Mouse (Mus musculus): ENCODE results near the gene Jak2. TPM values are rescaled to one million over a fixed set of nuclear protein-coding genes. Genes with fewer than 3 reads are reported as not detected.

The Jak2 gene
- polyA plus RNA-seq, 1 experiment: 0.67 TPM

DNA sequence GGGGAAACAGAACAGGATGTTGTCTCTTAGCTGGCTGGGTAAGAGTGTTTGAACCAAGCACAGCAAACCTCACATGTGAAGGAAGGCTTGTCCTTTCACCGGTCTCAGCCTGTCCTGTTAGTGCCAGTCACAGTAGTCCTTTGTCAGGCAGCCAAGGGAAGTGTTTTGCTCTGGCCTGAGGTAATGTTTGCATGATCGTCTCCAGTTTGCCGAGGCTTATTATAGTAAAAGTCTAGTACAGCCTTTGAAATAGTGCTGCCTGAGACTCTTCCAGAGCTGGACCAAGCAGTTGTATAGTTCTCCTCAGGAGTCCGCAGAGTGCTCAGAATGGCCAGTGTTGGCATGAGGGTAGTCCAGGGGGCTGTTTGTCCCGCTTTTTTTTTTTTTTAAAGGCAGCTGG is 13.9 kb downstream of the Jak2 start:
- Histone ChIP-seq H3K27me3 (ENCODE audit: control insufficient read depth) (no peaks in the 10 kb centered on the region), H3K36me3 (ENCODE audit: control insufficient read depth) (peaks cover 78% of the 10 kb centered on the region), H3K4me1 (ENCODE audit: control insufficient read depth) (peaks cover 27% of the 10 kb centered on the region), H3K9me3 (ENCODE audit: control insufficient read depth, low read length) (no peaks in the 10 kb centered on the region), H3K4me3 (replicated peaks) (no peak overlapping the region)
- TF ChIP-seq TAL1 (IDR thresholded peaks at IDR 0.05; ENCODE audit: low read length) (no peak), GATA1 (IDR thresholded peaks at IDR 0.05; ENCODE audit: low read length) (no peak)

DNA sequence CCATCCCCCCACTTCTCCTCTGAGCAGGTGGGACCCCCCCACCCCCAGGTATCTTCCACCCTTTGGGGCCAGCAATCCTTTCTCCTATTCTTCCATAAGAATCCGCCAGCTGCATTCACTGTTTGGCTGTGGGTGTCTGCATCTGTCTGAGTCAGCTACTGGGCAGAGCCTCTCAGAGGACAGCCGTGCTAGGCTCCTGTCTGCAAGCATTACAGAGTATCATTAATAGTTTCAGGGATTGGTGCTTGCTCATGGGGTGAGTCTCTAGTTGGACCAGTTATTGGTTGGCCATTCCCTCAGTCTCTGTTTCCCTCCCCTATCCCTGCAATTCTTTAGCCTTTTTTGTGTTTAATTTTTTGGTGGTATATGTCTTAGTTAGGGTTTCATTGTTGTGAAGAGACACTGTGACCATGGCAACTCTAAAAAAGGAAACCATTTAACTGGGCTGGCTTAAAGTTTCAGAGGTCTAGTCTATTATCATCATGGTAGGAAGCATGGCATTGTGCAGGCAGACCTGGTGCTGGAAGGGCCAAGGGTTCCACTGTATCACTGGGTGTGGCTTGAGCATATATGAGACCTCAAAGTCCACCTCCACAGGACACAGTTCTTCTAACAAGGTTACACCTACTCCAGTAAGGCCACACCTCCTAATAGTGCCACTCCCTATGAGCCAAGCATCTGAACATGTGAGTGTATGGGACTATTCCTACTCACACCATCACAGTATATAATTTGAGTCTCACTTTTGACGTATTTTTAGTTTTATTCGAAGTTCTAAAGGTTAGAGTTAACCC is 15.6 kb downstream of the Jak2 start:
- H3K27me3 ChIP-seq (ENCODE audit: control insufficient read depth): no peaks in the 10 kb centered on the region
- TF ChIP-seq GATA1 (IDR thresholded peaks at IDR 0.05; ENCODE audit: low read length) (no peak), TAL1 (IDR thresholded peaks at IDR 0.05; ENCODE audit: low read length) (no peak)
- H3K36me3 ChIP-seq (ENCODE audit: control insufficient read depth): peaks cover 75% of the 10 kb centered on the region
- no peaks in the 10 kb centered on the region for H3K9me3 ChIP-seq (ENCODE audit: control insufficient read depth, low read length)
- no peak overlapping the region for H3K4me3 ChIP-seq (replicated peaks)
- H3K4me1 ChIP-seq (ENCODE audit: control insufficient read depth): peaks cover 36% of the 10 kb centered on the region

DNA sequence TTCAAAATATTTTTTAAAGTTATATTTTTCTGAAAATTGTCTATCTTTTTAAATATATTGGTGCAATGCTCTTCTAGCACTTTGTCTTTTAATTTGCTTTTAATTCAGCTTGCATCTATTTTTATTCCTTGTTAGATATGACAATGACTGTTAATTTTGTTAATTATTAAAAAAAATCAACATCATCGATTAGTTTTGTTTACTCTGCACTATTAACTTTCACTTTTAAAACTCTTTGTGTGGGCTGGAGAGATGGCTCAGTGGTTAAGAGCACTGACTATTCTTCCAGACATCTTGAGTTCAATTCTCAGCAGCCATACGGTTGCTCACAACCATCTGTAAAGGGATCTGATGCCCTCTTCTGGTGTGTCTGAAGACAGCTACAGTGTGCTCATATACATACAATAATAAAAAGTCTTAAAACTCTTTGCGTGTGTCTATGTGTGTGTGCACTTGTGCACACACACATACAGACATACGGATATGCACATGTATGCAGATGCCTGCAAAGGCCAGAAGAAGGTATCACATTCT is 17.2 kb downstream of the Jak2 start:
- no peak overlapping the region for H3K4me3 ChIP-seq (replicated peaks)
- no peaks in the 10 kb centered on the region for H3K9me3 ChIP-seq (ENCODE audit: control insufficient read depth, low read length)
- no peaks in the 10 kb centered on the region for H3K27me3 ChIP-seq (ENCODE audit: control insufficient read depth)
- peaks cover 36% of the 10 kb centered on the region for H3K4me1 ChIP-seq (ENCODE audit: control insufficient read depth)
- H3K36me3 ChIP-seq (ENCODE audit: control insufficient read depth): peaks cover 73% of the 10 kb centered on the region
- TF ChIP-seq GATA1 (IDR thresholded peaks at IDR 0.05; ENCODE audit: low read length): no peak
- TF ChIP-seq TAL1 (IDR thresholded peaks at IDR 0.05; ENCODE audit: low read length): no peak

DNA sequence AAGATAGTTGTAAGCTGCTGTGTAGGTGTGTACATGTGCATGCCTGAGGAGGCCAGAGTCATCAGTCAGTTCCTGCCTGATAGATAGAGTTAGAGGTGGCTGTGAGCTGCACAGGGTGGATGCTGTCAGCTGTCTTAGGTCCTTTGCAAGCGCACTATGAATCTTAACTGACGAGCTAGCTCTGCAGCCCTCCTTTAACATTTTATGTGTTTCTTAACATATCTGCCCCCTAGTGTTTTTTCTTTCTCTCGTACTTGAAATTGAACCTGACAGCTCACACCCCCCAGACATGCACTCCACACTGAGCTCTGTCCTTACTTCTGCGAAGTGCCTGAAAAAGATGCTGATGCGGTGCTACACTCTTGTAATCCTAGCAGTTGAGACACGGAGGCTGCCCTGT is 18.6 kb downstream of the Jak2 start:
- H3K36me3 ChIP-seq (ENCODE audit: control insufficient read depth): peaks cover 73% of the 10 kb centered on the region
- H3K9me3 ChIP-seq (ENCODE audit: control insufficient read depth, low read length): no peaks in the 10 kb centered on the region
- no peak overlapping the region for H3K4me3 ChIP-seq (replicated peaks)
- TF ChIP-seq TAL1 (IDR thresholded peaks at IDR 0.05; ENCODE audit: low read length) (no peak), GATA1 (IDR thresholded peaks at IDR 0.05; ENCODE audit: low read length) (no peak)
- no peaks in the 10 kb centered on the region for H3K27me3 ChIP-seq (ENCODE audit: control insufficient read depth)
- H3K4me1 ChIP-seq (ENCODE audit: control insufficient read depth): peaks cover 35% of the 10 kb centered on the region

DNA sequence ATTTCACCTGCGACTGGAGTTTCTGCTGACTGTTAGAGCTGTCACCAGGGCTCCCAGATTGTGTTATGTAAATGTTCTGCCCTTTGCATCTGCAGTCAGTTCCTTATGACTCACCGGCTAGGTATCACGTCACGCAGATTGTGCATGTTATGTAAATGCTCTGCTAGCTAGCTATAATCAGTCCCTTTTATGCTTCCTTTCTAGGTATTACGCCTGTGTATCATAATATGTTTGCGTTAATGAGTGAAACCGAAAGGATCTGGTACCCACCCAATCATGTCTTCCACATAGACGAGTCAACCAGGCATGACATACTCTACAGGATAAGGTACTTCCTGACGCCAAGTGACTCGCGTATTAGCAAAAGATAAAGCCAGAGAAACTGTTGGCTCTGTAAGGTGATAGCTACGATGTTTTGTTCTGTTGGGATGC is 19.5 kb downstream of the Jak2 start:
- Histone ChIP-seq H3K9me3 (ENCODE audit: control insufficient read depth, low read length) (no peaks in the 10 kb centered on the region), H3K4me1 (ENCODE audit: control insufficient read depth) (peaks cover 30% of the 10 kb centered on the region), H3K27me3 (ENCODE audit: control insufficient read depth) (no peaks in the 10 kb centered on the region), H3K36me3 (ENCODE audit: control insufficient read depth) (peaks cover 74% of the 10 kb centered on the region), H3K4me3 (replicated peaks) (no peak overlapping the region)
- no peak for TF ChIP-seq GATA1 (IDR thresholded peaks at IDR 0.05; ENCODE audit: low read length)
- no peak for TF ChIP-seq TAL1 (IDR thresholded peaks at IDR 0.05; ENCODE audit: low read length)

DNA sequence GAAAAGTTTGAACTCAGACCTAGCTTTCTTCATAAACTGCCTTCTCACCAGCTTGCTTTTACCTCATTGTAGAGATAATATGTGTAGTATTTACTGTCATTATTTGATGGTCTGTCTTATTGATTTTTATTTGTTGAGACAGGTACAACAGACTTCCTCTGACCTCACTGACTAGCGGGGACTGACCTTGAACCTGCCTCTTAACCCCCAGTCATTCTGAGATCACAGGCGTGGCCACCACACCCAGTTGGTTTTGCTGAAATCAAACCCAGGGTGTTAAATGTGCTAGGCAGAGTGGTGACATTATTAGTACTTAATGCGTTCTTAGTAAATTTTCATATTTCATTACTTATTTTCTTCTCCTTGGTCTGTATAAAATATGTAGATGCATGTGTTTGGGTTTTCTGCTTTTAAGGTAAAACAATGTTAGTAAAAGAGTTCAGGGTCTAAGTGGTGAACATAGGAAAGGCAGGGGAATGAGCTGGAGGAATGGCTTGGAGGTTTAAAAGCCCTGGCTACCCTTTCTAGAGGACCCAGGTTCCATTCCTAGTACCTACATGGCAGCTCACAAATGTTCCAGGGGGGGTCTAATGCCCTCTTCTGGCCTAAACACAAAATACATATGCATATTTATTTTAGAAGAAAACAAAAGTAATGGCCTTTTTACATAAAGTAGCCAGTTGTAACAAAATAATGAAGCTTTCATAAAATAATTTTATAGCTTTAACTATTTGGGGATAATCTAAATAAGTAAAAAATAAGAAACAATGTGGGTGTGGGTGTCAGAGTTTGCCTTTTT is 20.6 kb downstream of the Jak2 start:
- H3K27me3 ChIP-seq (ENCODE audit: control insufficient read depth): no peaks in the 10 kb centered on the region
- H3K36me3 ChIP-seq (ENCODE audit: control insufficient read depth): peaks cover 81% of the 10 kb centered on the region
- peaks cover 27% of the 10 kb centered on the region for H3K4me1 ChIP-seq (ENCODE audit: control insufficient read depth)
- no peak overlapping the region for H3K4me3 ChIP-seq (replicated peaks)
- H3K9me3 ChIP-seq (ENCODE audit: control insufficient read depth, low read length): no peaks in the 10 kb centered on the region
- TF ChIP-seq GATA1 (IDR thresholded peaks at IDR 0.05; ENCODE audit: low read length) (no peak), TAL1 (IDR thresholded peaks at IDR 0.05; ENCODE audit: low read length) (no peak)

DNA sequence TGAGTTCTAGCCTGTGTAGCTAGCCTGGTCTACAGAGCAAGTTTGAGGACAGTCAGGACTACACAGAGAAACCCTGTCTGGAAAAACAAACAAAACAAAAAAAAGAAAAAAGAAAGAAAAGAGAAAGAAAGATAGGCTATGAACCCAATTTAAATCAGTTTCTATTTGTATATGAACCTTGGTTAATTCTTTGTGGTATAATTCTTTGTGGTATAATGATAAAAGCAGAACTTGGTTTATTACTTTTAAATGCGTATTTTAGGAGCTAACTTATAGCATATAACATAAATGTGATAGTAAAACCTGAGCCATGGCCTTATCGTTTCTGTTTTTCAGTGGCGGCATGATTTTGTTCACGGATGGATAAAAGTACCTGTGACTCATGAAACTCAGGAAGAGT is 24.8 kb downstream of the Jak2 start:
- H3K4me1 ChIP-seq (ENCODE audit: control insufficient read depth): peaks cover 4% of the 10 kb centered on the region
- TF ChIP-seq GATA1 (IDR thresholded peaks at IDR 0.05; ENCODE audit: low read length): no peak
- no peak for TF ChIP-seq TAL1 (IDR thresholded peaks at IDR 0.05; ENCODE audit: low read length)
- no peak overlapping the region for H3K4me3 ChIP-seq (replicated peaks)
- no peaks in the 10 kb centered on the region for H3K27me3 ChIP-seq (ENCODE audit: control insufficient read depth)
- peaks cover 94% of the 10 kb centered on the region for H3K36me3 ChIP-seq (ENCODE audit: control insufficient read depth)
- H3K9me3 ChIP-seq (ENCODE audit: control insufficient read depth, low read length): no peaks in the 10 kb centered on the region

DNA sequence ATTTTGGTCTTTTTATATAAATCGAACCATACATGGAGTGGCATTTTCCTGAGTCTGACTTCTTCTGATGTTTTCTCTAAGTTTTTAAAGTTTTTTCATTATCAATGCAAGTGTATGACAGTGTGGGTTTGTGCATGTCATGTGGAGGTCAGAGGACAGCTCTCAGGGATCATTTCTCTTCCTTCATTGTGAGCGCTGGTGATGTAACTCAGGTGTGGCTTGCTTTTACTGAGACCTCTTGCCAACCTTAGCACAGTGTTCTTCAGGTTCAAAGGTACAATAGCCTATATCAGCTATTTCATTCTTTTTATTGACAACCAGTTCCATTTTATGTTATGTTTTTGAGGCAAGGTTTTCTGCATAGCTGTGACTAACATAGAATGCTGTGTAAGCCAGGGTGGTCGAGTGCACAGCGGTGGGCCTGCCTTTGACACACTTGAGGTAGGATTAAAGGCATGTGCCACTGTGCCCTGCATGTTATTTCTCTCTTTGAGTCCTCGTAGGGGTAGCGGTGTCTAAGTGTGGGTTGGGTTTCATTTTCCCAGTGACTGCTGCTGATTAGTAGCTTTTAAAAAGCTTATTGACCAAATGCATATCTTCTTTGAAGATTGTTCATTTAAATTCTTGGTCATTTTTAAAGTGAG is 27.4 kb downstream of the Jak2 start:
- Histone ChIP-seq H3K9me3 (ENCODE audit: control insufficient read depth, low read length) (no peaks in the 10 kb centered on the region), H3K4me1 (ENCODE audit: control insufficient read depth) (no peaks in the 10 kb centered on the region), H3K4me3 (replicated peaks) (no peak overlapping the region), H3K36me3 (ENCODE audit: control insufficient read depth) (peaks cover 93% of the 10 kb centered on the region), H3K27me3 (ENCODE audit: control insufficient read depth) (no peaks in the 10 kb centered on the region)
- TF ChIP-seq TAL1 (IDR thresholded peaks at IDR 0.05; ENCODE audit: low read length): no peak
- no peak for TF ChIP-seq GATA1 (IDR thresholded peaks at IDR 0.05; ENCODE audit: low read length)

DNA sequence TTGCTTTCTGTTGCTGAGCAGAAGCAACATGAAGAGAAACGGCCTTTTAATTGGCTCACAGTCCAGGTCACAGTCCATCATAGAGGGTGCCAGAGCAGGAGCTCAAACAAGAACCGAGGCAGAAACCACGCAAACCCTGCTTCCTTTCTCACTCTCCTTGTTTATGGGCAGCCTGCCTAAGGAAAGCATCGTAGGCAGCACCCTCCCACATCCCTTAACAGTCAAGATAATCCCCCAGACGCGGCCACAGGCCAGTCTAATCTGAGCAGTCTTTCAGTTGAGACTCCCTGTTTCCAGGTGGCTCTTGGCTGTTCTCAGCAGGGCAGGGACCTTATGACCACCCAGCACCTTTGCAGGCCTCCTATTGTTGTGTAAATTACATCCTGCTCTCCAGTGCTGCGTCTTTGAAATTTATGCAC is 33.8 kb downstream of the Jak2 start:
- peaks cover 92% of the 10 kb centered on the region for H3K36me3 ChIP-seq (ENCODE audit: control insufficient read depth)
- TF ChIP-seq GATA1 (IDR thresholded peaks at IDR 0.05; ENCODE audit: low read length) (no peak), TAL1 (IDR thresholded peaks at IDR 0.05; ENCODE audit: low read length) (no peak)
- no peaks in the 10 kb centered on the region for H3K27me3 ChIP-seq (ENCODE audit: control insufficient read depth)
- H3K4me1 ChIP-seq (ENCODE audit: control insufficient read depth): no peaks in the 10 kb centered on the region
- H3K4me3 ChIP-seq (replicated peaks): no peak overlapping the region
- no peaks in the 10 kb centered on the region for H3K9me3 ChIP-seq (ENCODE audit: control insufficient read depth, low read length)
